Mouse (Mus musculus) liver, embryonic 11.5 days (tissue): ENCODE measurements around the gene 1700020A23Rik. TPM values are rescaled to one million over a fixed set of nuclear protein-coding genes. Genes with fewer than 3 reads are reported as not detected.

Source experiments
- ATAC-seq: fragments of 200-750 bp; cut with Nextera tagmentation; replicated peaks from 2 replicates; pipeline ENCODE4 v1.8.0; 2017; ENCODE audit warnings: moderate number of reproducible peaks, mild to moderate bottlenecking, moderate TSS enrichment, moderate library complexity; ENCODE audit not compliant: low FRiP score
- DNase-seq: peaks from one replicate; pipeline ENCODE4 v3.0.0-alpha.2; 2017; ENCODE audit warnings: low spot score
- H3K27ac ChIP-seq: fragments of 300-500 bp; sonication (generic); 2 replicates; pipeline ENCODE4 v1.5.1; 2014; ENCODE audit warnings: mild to moderate bottlenecking, low read depth, low read length, control low read depth
- H3K27me3 ChIP-seq: fragments of 300-500 bp; sonication (generic); replicated peaks from 2 replicates; pipeline ENCODE4 v1.6.1; 2014; ENCODE audit warnings: low read length, mixed read lengths; ENCODE audit not compliant: control insufficient read depth, insufficient read depth
- H3K36me3 ChIP-seq: fragments of 300-500 bp; sonication (generic); 2 replicates; pipeline ENCODE4 v1.6.1; 2014; ENCODE audit warnings: mild to moderate bottlenecking, low read length, moderate library complexity, mixed read lengths; ENCODE audit not compliant: control insufficient read depth, insufficient read depth
- H3K4me1 ChIP-seq: fragments of 300-500 bp; sonication (generic); replicated peaks from 2 replicates; pipeline ENCODE4 v1.6.1; 2014; ENCODE audit warnings: low read length, mixed read lengths; ENCODE audit not compliant: control insufficient read depth, insufficient read depth
- H3K4me2 ChIP-seq: fragments of 300-500 bp; sonication (generic); 2 replicates; pipeline ENCODE4 v1.6.1; 2014; ENCODE audit warnings: mild to moderate bottlenecking, control low read depth, moderate library complexity
- H3K4me3 ChIP-seq: fragments of 300-500 bp; sonication (generic); 2 replicates; pipeline ENCODE4 v1.5.1; 2014; ENCODE audit warnings: low read depth, low read length, control low read depth
- H3K9ac ChIP-seq: fragments of 300-500 bp; sonication (generic); 2 replicates; pipeline ENCODE4 v1.6.1; 2014; ENCODE audit warnings: low read depth, low read length, control low read depth
- H3K9me3 ChIP-seq: fragments of 300-500 bp; sonication (generic); 2 replicates; pipeline ENCODE4 v1.6.1; 2016; ENCODE audit warnings: low read length, inconsistent platforms, mixed read lengths; ENCODE audit not compliant: control insufficient read depth
- WGBS: fragments of 180-500 bp; shearing (Covaris S2); extraction: QIAGEN DNeasy Blood & Tissue Kit; methylation state at CpG from one replicate; pipeline ENCODE4 v1.1.7; 2014; 5-methylcytosine and 5-hydroxymethylcytosine counted together
- polyA plus RNA-seq: library from polyadenylated mRNA; unstranded; fragments of >200 nt; fragmentation: Nextera tagmentation; extraction: Ambion mirVana; gene quantifications from 2 replicates; pipeline ENCODE4 v1.2.1, GENCODE M21; 2014

Gene 1700020A23Rik
- polyA plus RNA-seq, 1 experiment from 2014 or later: not detected

DNA sequence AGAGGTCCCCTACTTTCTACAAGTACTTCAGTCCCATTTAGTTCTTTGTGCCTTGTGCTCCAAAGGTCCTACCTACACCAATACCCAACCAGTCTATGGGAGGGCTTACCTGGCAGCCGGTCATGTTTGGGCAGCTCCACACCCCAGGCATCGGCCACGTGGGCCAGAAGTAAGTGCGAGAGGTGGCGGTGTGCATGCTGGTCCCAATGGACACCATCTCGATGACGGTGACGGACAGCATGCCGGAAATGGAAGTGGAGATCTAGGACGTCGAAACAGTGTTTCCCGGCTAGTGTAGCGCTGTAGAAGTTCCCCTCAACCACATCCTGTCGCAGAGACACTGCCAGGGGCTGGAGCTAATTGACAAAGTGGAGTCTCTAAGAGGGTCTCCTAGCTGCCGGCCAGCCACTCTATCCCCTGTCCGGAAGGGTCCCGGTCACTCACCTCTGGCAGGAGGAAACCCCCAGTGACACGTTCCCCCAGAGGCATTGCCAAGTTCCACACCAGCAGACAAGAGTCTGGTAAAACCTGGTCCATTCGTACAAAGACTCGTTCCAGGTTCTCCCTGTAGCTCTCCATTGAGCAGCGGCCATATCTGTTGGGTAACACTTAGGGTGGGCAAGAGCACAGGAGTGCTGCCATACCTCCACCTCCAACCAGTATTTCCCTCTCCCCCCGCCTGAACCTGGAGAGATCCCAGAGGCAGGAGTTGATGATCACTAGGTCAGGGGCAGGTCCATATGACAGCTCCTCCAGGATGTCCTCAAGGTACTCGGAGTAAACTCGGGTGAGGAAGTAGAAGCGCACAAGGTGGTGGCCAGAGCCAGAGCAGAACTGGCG is 16.9 kb downstream of the 1700020A23Rik start:
- Histone ChIP-seq H3K9me3 (no peaks in the 10 kb centered on the region), H3K27ac (no peak overlapping the region), H3K27me3 (no peaks in the 10 kb centered on the region), H3K4me2 (no peak overlapping the region), H3K9ac (no peak overlapping the region), H3K4me3 (no peak overlapping the region), H3K36me3 (no peaks in the 10 kb centered on the region), H3K4me1 (peaks cover 11% of the 10 kb centered on the region)
- DNase-seq (no peak), ATAC-seq (no peak)
- 93% methylated on average over 26 of the region's 26 CpGs for WGBS

DNA sequence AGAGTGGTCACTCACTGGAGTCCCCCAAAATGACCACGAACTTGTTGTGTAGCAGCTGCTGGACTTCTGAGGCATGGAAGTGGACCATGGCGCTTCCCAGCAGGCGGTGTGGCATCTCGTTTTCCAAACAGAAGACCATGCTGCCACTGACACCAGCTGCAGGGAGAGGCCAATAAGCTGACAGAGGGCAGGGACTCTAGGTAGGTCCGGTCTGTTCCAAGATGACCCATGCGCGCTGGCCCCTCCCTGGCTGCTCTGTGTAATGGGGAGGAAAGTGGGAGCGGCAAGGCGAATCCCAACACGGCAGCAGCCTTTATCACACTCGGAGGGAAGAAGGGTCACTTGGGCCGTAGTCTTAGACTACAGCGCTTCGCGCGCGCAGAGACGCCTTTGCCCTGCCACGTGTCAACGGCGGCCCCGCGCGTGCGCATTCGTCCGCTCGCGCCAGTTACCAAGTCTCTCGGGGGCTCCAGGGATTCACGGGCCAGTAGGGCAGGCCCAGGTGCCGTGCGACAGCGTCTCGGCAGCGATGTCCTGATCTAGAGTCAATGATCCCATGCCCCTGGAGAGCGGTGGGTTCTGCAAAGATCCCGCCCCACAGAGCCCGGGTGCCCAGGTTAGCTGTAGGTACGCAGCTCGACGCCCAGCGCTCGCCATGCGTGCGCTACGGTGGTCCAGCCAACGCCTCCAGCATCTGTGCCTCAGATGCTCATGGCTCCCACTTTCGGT is 18.5 kb downstream of the 1700020A23Rik start:
- H3K27ac ChIP-seq: peak overlapping the region; percentile 73; the same call in 1 of the 2 replicates
- H3K9me3 ChIP-seq: no peaks in the 10 kb centered on the region
- H3K27me3 ChIP-seq: no peaks in the 10 kb centered on the region
- H3K4me2 ChIP-seq: peak overlapping the region; percentile 96
- peak overlapping the region; percentile 70 for H3K4me3 ChIP-seq
- DNase-seq (peak; percentile 86), ATAC-seq (peak; percentile 66)
- H3K36me3 ChIP-seq: no peaks in the 10 kb centered on the region
- H3K4me1 ChIP-seq: peaks cover 11% of the 10 kb centered on the region
- WGBS: 13% methylated on average over 49 of the region's 49 CpGs
- H3K9ac ChIP-seq: peak overlapping the region; percentile 86

DNA sequence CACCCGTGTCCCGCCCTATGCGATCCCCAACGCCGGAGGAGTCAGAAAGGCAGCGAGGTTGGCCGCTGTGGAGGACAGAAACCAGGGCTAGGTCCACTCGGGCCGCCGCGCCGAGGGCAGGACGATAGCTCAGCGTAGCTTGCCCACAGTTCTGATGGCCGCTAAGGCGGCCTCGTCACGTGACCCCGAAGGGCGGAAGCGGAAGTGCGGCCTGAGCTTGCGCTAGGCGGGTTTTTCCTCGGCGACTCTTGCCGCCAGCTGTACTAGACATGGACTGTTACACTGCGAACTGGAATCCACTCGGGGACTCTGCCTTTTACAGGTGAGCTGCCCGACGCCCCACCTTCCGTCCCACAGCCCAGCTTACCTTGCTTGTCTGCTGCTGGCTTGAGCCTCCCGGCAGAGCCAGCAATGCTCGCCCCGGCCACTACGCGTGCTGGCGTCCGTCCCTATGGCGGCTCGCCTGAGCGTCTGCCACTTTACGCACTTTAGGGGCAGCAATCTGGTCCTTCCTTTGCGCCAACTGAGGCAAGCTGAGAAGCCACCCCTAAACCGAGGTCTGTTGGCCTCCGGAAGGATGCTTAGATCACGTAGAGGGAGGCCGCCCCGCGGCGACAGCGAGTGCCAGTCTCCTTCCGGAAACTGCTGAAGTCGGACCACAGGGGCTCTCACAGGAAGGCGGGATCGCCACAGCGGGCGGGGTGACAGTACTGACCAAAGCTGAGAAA is 19.2 kb downstream of the 1700020A23Rik start, which contains the start of the genes Vps16 and Pced1a:
TSS of gene Vps16 (plus strand) at position 214 of the 728 bp plus-strand sequence.
TSS of gene Pced1a (minus strand) at position 576 of the 728 bp plus-strand sequence.
- Histone ChIP-seq H3K4me2 (peak within 1 kb of the TSS; percentile 96), H3K27ac (peak within 1 kb of the TSS; percentile 73), H3K4me1 (peaks cover 11% of the 10 kb centered on the region), H3K36me3 (no peaks in the 10 kb centered on the region), H3K9me3 (no peaks in the 10 kb centered on the region), H3K9ac (peak within 1 kb of the TSS; percentile 86), H3K27me3 (no peaks in the 10 kb centered on the region), H3K4me3 (peak within 1 kb of the TSS; percentile 70)
- ATAC-seq (peak; percentile 92), DNase-seq (peak; percentile 91)
- WGBS: under 1% methylated on average over 58 of the region's 58 CpGs

DNA sequence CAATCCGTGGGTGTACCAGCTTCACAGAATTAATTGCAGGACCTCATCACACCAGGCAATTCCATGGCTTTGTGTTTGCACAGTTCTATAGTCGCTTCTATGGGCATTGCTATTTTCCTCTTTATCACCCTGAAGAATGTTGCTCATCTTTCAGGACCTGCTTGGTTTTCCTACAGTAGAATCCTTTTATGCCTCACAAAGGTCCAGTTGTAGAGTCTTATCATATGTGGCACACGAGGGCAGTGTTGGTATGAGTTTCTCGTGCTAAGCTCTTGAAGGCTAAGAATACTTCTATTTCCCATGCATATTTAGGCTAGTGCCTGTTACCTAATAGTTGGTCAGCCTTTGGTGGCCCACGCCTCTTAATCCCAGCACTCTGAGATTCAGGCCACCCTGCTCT is 20.1 kb downstream of the 1700020A23Rik start:
- peak overlapping the region; percentile 86 for H3K9ac ChIP-seq
- WGBS: 30% methylated on average over 5 of the region's 5 CpGs
- H3K27ac ChIP-seq: peak overlapping the region; percentile 66
- ATAC-seq (no peak), DNase-seq (no peak)
- H3K4me1 ChIP-seq: peaks cover 14% of the 10 kb centered on the region
- H3K27me3 ChIP-seq: no peaks in the 10 kb centered on the region
- peak overlapping the region; percentile 70 for H3K4me3 ChIP-seq
- no peaks in the 10 kb centered on the region for H3K36me3 ChIP-seq
- no peaks in the 10 kb centered on the region for H3K9me3 ChIP-seq
- H3K4me2 ChIP-seq: peak overlapping the region; percentile 96

DNA sequence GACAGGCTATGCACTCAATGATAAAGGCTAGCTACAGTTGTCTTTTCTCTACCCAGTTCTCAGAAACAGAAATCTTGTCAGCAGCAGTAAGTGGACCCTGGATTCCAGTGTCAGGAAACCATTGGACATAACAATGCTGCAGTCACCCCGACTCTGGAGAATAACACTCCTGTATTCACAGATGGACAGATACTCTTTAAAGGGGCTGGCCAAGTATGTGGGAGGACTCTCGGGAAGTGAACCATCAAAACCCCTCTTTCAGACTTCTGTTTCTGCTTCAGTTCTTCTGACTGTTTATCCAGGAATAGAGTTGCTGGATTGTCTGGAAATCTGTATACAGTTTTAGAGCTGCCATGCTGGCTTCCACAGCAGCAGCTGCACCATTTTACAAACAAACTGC is 24.8 kb downstream of the 1700020A23Rik start:
- no peaks in the 10 kb centered on the region for H3K27me3 ChIP-seq
- peaks cover 9% of the 10 kb centered on the region for H3K4me1 ChIP-seq
- no peaks in the 10 kb centered on the region for H3K9me3 ChIP-seq
- H3K27ac ChIP-seq: no peak overlapping the region
- H3K36me3 ChIP-seq: no peaks in the 10 kb centered on the region
- DNase-seq (no peak), ATAC-seq (no peak)
- H3K4me3 ChIP-seq: no peak overlapping the region
- WGBS: 72% methylated on average over 2 of the region's 2 CpGs
- no peak overlapping the region for H3K9ac ChIP-seq
- no peak overlapping the region for H3K4me2 ChIP-seq

DNA sequence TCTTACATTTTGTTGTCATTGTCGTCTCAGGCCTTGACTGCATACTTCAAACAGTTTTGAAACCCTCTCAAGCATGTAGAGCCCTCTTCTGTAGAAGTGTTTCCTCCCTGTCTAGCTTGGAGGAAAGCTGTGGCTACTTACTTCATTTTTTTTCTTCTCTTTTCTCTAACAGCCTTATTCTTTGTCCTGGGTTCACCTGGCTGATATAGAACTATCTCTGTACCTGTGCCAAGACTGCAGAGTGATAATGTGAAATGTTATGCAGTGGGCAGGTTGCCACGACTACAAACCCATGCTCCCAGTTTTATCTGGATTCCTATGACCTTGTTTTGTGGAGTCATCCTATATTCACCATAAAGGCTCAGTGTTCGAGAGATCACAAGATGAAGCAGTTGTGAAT is 25.4 kb downstream of the 1700020A23Rik start:
- Histone ChIP-seq H3K36me3 (no peaks in the 10 kb centered on the region), H3K27me3 (no peaks in the 10 kb centered on the region), H3K9ac (no peak overlapping the region), H3K4me1 (peaks cover 3% of the 10 kb centered on the region; the same call in 1 of the 2 replicates), H3K4me3 (no peak overlapping the region), H3K27ac (no peak overlapping the region), H3K4me2 (no peak overlapping the region), H3K9me3 (no peaks in the 10 kb centered on the region)
- DNase-seq (no peak), ATAC-seq (no peak)
- WGBS: 74% methylated on average over 3 of the region's 3 CpGs

DNA sequence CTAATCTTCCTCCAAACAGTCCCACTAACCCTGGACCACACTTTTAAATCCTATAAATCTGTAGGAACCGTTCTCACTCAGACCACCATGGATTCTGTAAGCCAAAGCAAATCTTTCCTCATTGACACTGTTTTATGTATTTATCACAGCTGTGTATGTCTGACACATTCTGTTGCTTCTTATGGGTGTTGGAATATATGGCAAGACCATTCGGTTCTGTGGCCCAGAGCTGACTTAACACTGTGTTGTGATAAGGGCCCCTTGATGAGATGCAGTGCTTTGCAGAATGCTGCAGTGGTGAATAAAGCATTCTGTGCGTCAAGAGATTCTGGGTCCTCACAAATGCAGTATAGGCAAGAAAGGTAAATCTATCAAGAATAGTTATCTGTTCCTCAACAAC is 27.1 kb downstream of the 1700020A23Rik start:
- ATAC-seq (no peak), DNase-seq (no peak)
- Histone ChIP-seq H3K9ac (no peak overlapping the region), H3K36me3 (no peaks in the 10 kb centered on the region), H3K27ac (no peak overlapping the region), H3K27me3 (no peaks in the 10 kb centered on the region), H3K4me2 (no peak overlapping the region), H3K4me1 (0 out of 2 replicates have a peak, but pooled peaks cover 3% of the 10 kb centered on the region), H3K9me3 (no peaks in the 10 kb centered on the region), H3K4me3 (no peak overlapping the region)
- WGBS: 83% methylated on average over 3 of the region's 3 CpGs

DNA sequence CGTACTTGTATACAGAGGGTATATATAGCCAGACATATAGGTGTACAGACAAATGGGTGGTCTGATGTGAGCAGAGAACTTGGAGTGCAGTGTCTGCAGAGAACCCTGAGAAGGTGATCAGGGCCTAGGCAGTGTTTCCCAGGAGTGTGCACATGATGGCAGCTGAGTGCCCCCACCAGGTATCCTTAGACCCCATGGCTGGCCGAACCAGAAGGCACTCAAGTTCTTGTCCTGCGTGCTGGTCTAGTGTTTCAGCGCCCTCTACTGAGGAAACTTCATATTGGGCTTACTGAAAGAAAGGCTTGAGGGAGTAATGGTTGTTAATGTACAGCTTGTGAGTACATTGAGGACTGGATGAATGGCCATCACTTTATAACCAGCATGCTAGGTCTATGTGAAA is 28.1 kb downstream of the 1700020A23Rik start:
- H3K36me3 ChIP-seq: no peaks in the 10 kb centered on the region
- ATAC-seq: peak; percentile 40
- no peak for DNase-seq
- 0 out of 2 replicates have a peak, but pooled peaks cover 3% of the 10 kb centered on the region for H3K4me1 ChIP-seq
- no peak overlapping the region for H3K4me2 ChIP-seq
- no peaks in the 10 kb centered on the region for H3K27me3 ChIP-seq
- H3K4me3 ChIP-seq: no peak overlapping the region
- H3K9me3 ChIP-seq: no peaks in the 10 kb centered on the region
- no peak overlapping the region for H3K27ac ChIP-seq
- no peak overlapping the region for H3K9ac ChIP-seq
- WGBS: 29% methylated on average over 4 of the region's 4 CpGs
